Mouse (Mus musculus) small intestine, adult 2 months (tissue): ENCODE results near the gene Cltb.

Experiments used
- CTCF ChIP-seq: fragments of 200-500 bp; IDR thresholded peaks from 2 replicates; pipeline ENCODE4 v1.5.1; 2012; ENCODE audit warnings: low read depth, mild to moderate bottlenecking, control low read depth, inconsistent platforms, low read length, moderate library complexity, mixed read lengths; ENCODE audit not compliant: insufficient replicate concordance, insufficient read length; ENCODE audit errors: extremely low read depth
- POLR2A ChIP-seq: fragments of 200-500 bp; IDR thresholded peaks from 2 replicates; pipeline ENCODE4 v1.6.1; 2012; ENCODE audit warnings: low read depth, mild to moderate bottlenecking, control low read depth, inconsistent platforms, low read length, moderate library complexity

- TF ChIP-seq CTCF (peak; percentile 96), POLR2A (peak; percentile 82)
Measured at GRCm38 (mm10) chr13:54621155-54621932, 10.2 kb upstream of the Cltb start, which contains the start of gene Faf2.
